Mouse (Mus musculus) spleen, adult 2 months (tissue): ENCODE data around the gene Asb6.

Experiments
- CTCF ChIP-seq: fragments of 200-500 bp; IDR thresholded peaks from 2 replicates; pipeline ENCODE4 v1.5.1; 2011; ENCODE audit warnings: mild to moderate bottlenecking, inconsistent platforms; ENCODE audit not compliant: insufficient read depth, insufficient read length, insufficient replicate concordance; ENCODE audit errors: extremely low read depth
- POLR2A ChIP-seq: fragments of 200-500 bp; IDR thresholded peaks from 2 replicates; pipeline ENCODE4 v1.6.1; 2011; ENCODE audit warnings: low read depth, low read length, inconsistent platforms

DNA sequence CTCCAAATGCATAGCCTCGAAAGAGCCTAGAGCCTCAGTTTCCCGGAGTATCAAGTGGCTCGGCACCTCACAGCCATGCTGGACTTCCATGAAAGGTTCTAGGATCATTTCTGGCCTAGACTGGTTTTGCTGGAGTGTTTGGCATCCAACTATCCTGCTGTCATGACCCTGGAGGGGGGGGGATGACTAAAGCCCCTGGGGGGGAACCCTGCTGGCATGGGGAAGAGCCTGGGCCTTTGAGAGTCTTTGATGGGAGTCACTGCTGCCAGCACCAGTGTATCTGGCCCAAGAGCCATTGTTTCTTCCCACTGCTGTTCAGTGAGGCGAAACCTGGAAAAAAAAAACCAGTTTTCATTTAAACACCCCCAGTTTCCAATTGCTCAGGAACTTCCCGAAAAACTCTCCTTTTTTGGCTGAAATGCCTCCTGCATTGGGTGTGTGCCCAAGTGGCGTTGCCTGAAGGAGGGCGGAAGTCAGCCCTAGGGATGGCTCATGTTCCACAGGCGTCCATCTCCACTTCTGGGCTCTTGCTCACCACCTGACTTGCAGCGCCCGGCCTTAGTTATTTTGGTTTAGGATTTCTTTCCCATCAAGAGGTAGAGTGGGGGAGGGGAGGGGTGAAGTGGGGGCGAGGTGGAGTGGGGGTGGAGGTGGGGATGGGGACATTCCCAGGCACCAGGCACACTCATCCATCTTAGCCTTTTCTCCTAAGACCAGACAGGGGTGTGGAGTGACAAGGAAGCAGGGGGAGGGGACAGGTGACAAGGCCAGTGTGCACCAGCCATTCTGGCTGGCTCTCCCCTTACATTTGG lies 45.7 kb upstream of the Asb6 start:
- TF ChIP-seq CTCF (no peak), POLR2A (no peak)
